Mouse (Mus musculus) urinary bladder, adult 18-20 months (tissue): ENCODE measurements around the gene Kdelc1.

Experiments
- DNase-seq, 2 experiments: peaks; one replicate each; pipeline ENCODE4 v3.0.0; 2022; ENCODE audit warnings: low spot score in 2 of 2, mixed read lengths in 2 of 2

Kdelc1 gene

GRCm38 (mm10) chr1:44118239-44119054 is at the start of gene Kdelc1, which contains the start of gene Bivm:
Gene Kdelc1, minus strand, starts transcription at chr1:44118808.
Gene Bivm, plus strand, starts transcription at chr1:44118957.
- peak; percentile 54 to 88 for DNase-seq

- no peak for DNase-seq
These were observed 49.3 kb upstream of the Kdelc1 start for GRCm38 (mm10) chr1:44167859-44168383.

GRCm38 (mm10) chr1:44162389-44162788 is 43.8 kb upstream of the Kdelc1 start:
- DNase-seq: no peak

- DNase-seq: no peak
These were observed 43.2 kb upstream of the Kdelc1 start for GRCm38 (mm10) chr1:44161818-44162217.

GRCm38 (mm10) chr1:44158317-44158716 is 39.7 kb upstream of the Kdelc1 start:
- DNase-seq: no peak

GRCm38 (mm10) chr1:44155287-44155686 is 36.7 kb upstream of the Kdelc1 start:
- no peak for DNase-seq

- DNase-seq: no peak
These were observed 30.1 kb upstream of the Kdelc1 start for GRCm38 (mm10) chr1:44148706-44149105.

- peak; percentile 74 to 81 for DNase-seq
These were observed 29.2 kb upstream of the Kdelc1 start, which contains the start of gene Ercc5 for GRCm38 (mm10) chr1:44147563-44148381. Gene Ercc5, plus strand, starts transcription at chr1:44147744.

- no peak for DNase-seq
These were observed 24.1 kb upstream of the Kdelc1 start for GRCm38 (mm10) chr1:44142747-44143146.

GRCm38 (mm10) chr1:44140232-44140631 is 21.6 kb upstream of the Kdelc1 start:
- DNase-seq: no peak

GRCm38 (mm10) chr1:44129929-44130581 is 11.4 kb upstream of the Kdelc1 start:
- DNase-seq: no peak

GRCm38 (mm10) chr1:44125590-44125989 is 7.0 kb upstream of the Kdelc1 start:
- DNase-seq: no peak

GRCm38 (mm10) chr1:44122256-44122655 is 3.6 kb upstream of the Kdelc1 start:
- DNase-seq: no peak

GRCm38 (mm10) chr1:44120074-44120406 is 1.4 kb upstream of the Kdelc1 start:
- DNase-seq: no peak

- peak; percentile 70 to 75 for DNase-seq
These were observed 829 bp upstream of the Kdelc1 start for GRCm38 (mm10) chr1:44119201-44120073.

GRCm38 (mm10) chr1:44117571-44117970 is 1.0 kb downstream of the Kdelc1 start:
- no peak for DNase-seq

GRCm38 (mm10) chr1:44102939-44103338 is 15.7 kb downstream of the Kdelc1 start:
- DNase-seq: no peak

- peak; percentile 81 to 89 for DNase-seq
These were observed 16.3 kb downstream of the Kdelc1 start, which contains the start of gene Tex30 for GRCm38 (mm10) chr1:44102259-44102717. Gene Tex30, minus strand, starts transcription at chr1:44102441.

- DNase-seq: peak in 1 of 2 experiments; percentile 1
These were observed 17.0 kb downstream of the Kdelc1 start for GRCm38 (mm10) chr1:44101448-44102225.

GRCm38 (mm10) chr1:44064625-44065024 is 54.0 kb downstream of the Kdelc1 start:
- peak in 1 of 2 experiments; percentile 13 for DNase-seq
